ENCODE assay signal across 8 mouse cellular contexts in genomic region chr11:51649111-51649888, GRCm38 (mm10). TPM values are rescaled to one million over a fixed set of nuclear protein-coding genes. Genes with fewer than 3 reads are reported as not detected.
DNase-seq lines count a peak whose midpoint lies in the region; ATAC-seq and TF ChIP-seq lines count a peak whose summit lies in the region.

No protein-coding gene starts in this region.

- no peaks in the 10 kb centered on the region for H3K27me3 ChIP-seq in thymus, adult 2 months (ENCODE audit: control insufficient read depth, insufficient read depth, low read length)
- H3K27me3 ChIP-seq in limb, embryonic 15.5 days: no peaks in the 10 kb centered on the region
- no peaks in the 10 kb centered on the region for H3K27me3 ChIP-seq in stomach, postnatal 0 days (ENCODE audit: control insufficient read depth, insufficient read depth, low read length)

- peak overlapping the region; percentile 82 for H3K4me3 ChIP-seq in thymus, adult 2 months (ENCODE audit: control insufficient read depth, insufficient read depth, low read length)
- peak overlapping the region; percentile 67 for H3K4me3 ChIP-seq in limb, embryonic 15.5 days
- peak overlapping the region; percentile 66 for H3K4me3 ChIP-seq in stomach, postnatal 0 days (ENCODE audit: low read depth, low read length)

- no peaks in the 10 kb centered on the region for H3K36me3 ChIP-seq in thymus, adult 2 months (ENCODE audit: control insufficient read depth, insufficient read depth, low read length)
- peaks cover 11% of the 10 kb centered on the region for H3K36me3 ChIP-seq in limb, embryonic 15.5 days
- H3K36me3 ChIP-seq in stomach, postnatal 0 days (ENCODE audit: control insufficient read depth, insufficient read depth, low read length): no peaks in the 10 kb centered on the region; the same call in 1 of the 2 replicates

- TF ChIP-seq CTCF in thymus, adult 2 months (IDR thresholded peaks at IDR 0.05; ENCODE audit: borderline replicate concordance, control insufficient read depth, extremely low read depth, insufficient read depth, low read length, poor library complexity): no peak
- TF ChIP-seq CTCF in stomach, postnatal 0 days (IDR thresholded peaks at IDR 0.05; ENCODE audit: low read depth): no peak

- H3K9ac ChIP-seq in limb, embryonic 15.5 days: peak overlapping the region; percentile 76
- H3K9ac ChIP-seq in stomach, postnatal 0 days (ENCODE audit: low read length): peak overlapping the region; percentile 76

- no peak for TF ChIP-seq POLR2A in thymus, adult 2 months (IDR thresholded peaks at IDR 0.05; ENCODE audit: control insufficient read depth, extremely low read depth, insufficient read depth, low read length, poor library complexity)

- no peak overlapping the region for H3K27ac ChIP-seq in thymus, adult 2 months (ENCODE audit: control insufficient read depth, insufficient read depth, low read length)
- H3K27ac ChIP-seq in limb, embryonic 15.5 days: peak overlapping the region; percentile 80
- H3K27ac ChIP-seq in stomach, postnatal 0 days (replicated peaks): peak overlapping the region; percentile 86

- ATAC-seq in limb, embryonic 15.5 days (ENCODE audit: insufficient number of reproducible peaks, low FRiP score, low TSS enrichment, low read depth): no peak
- no peak for ATAC-seq in stomach, postnatal 0 days (ENCODE audit: low FRiP score, low TSS enrichment)

- H3K4me1 ChIP-seq in thymus, adult 2 months (replicated peaks; ENCODE audit: control insufficient read depth, insufficient read depth, low read length): peaks cover 58% of the 10 kb centered on the region
- peaks cover 35% of the 10 kb centered on the region for H3K4me1 ChIP-seq in limb, embryonic 15.5 days
- peaks cover 3% of the 10 kb centered on the region; the same call in 1 of the 2 replicates for H3K4me1 ChIP-seq in stomach, postnatal 0 days (replicated peaks; ENCODE audit: control insufficient read depth, insufficient read depth)

- peak; percentile 14 for DNase-seq in embryo, embryonic 10 days (ENCODE audit: low spot score)
- no peak for DNase-seq in embryo, embryonic 11 days
- DNase-seq in thymus, adult 2 months: no peak
- DNase-seq in thymus, postnatal 10 days (ENCODE audit: low spot score in 2 of 2): no peak
- no peak for DNase-seq in stomach, postnatal 0 days (ENCODE audit: low spot score)
- no peak for DNase-seq in urinary bladder, adult 18-20 months (ENCODE audit: low spot score in 2 of 2)
- no peak for DNase-seq in layer of hippocampus, adult 9-11 months

- TF ChIP-seq EP300 in stomach, postnatal 0 days (optimal IDR thresholded peaks at IDR 0.05): no peak

- peak overlapping the region; percentile 92 for H3K4me2 ChIP-seq in limb, embryonic 15.5 days
- H3K4me2 ChIP-seq in stomach, postnatal 0 days (replicated peaks; ENCODE audit: low read depth): peak overlapping the region; percentile 97

- H3K9me3 ChIP-seq in limb, embryonic 15.5 days: no peaks in the 10 kb centered on the region
- no peaks in the 10 kb centered on the region for H3K9me3 ChIP-seq in stomach, postnatal 0 days (ENCODE audit: control insufficient read depth, low read length)

- WGBS in thymus, adult 2 months: 53% methylated on average over 11 of the region's 11 CpGs
- WGBS in limb, embryonic 15.5 days: 34% methylated on average over 11 of the region's 11 CpGs
- 43% methylated on average over 11 of the region's 11 CpGs for WGBS in stomach, postnatal 0 days

RNA-seq across cellular contexts. Expression of gene N4bp3, which starts 1.3 kb away (rescaled TPM):
- 22.7 and 25.5 TPM in 2 replicates for polyA plus RNA-seq in thymus, adult 2 months (2012; rRNA removed)
- polyA plus RNA-seq in limb, embryonic 15.5 days (2015; fragmentation: Nextera tagmentation; extraction: Ambion mirVana): 35.7 and 44.4 TPM in 2 replicates
- polyA plus RNA-seq in stomach, postnatal 0 days (2015; fragmentation: Nextera tagmentation; extraction: Ambion mirVana): 16.1 and 16.8 TPM in 2 replicates

RNA-seq across cellular contexts. Expression of gene D930048N14Rik, which starts 1.5 kb away (rescaled TPM):
- polyA plus RNA-seq in thymus, adult 2 months (2012; rRNA removed): 15.8 and 16.6 TPM in 2 replicates
- 4.2 and 4.9 TPM in 2 replicates for polyA plus RNA-seq in limb, embryonic 15.5 days (2015; fragmentation: Nextera tagmentation; extraction: Ambion mirVana)
- polyA plus RNA-seq in stomach, postnatal 0 days (2015; fragmentation: Nextera tagmentation; extraction: Ambion mirVana): 2.0 and 2.3 TPM in 2 replicates

RNA-seq across cellular contexts. Expression of gene Rmnd5b, which starts 13.6 kb away (rescaled TPM):
- polyA plus RNA-seq in thymus, adult 2 months (2012; rRNA removed): 123 and 125 TPM in 2 replicates
- polyA plus RNA-seq in limb, embryonic 15.5 days (2015; fragmentation: Nextera tagmentation; extraction: Ambion mirVana): 53.2 and 59.8 TPM in 2 replicates
- polyA plus RNA-seq in stomach, postnatal 0 days (2015; fragmentation: Nextera tagmentation; extraction: Ambion mirVana): 34.6 and 35.3 TPM in 2 replicates

RNA-seq across cellular contexts. Expression of gene Nhp2, which starts 29.8 kb away (rescaled TPM):
- 69.3 and 70.8 TPM in 2 replicates for polyA plus RNA-seq in thymus, adult 2 months (2012; rRNA removed)
- polyA plus RNA-seq in limb, embryonic 15.5 days (2015; fragmentation: Nextera tagmentation; extraction: Ambion mirVana): 147 and 149 TPM in 2 replicates
- polyA plus RNA-seq in stomach, postnatal 0 days (2015; fragmentation: Nextera tagmentation; extraction: Ambion mirVana): 134 and 144 TPM in 2 replicates

RNA-seq across cellular contexts. Expression of gene 0610009B22Rik, which starts 39.4 kb away (rescaled TPM):
- 7.5 and 10.1 TPM in 2 replicates for polyA plus RNA-seq in thymus, adult 2 months (2012; rRNA removed)
- polyA plus RNA-seq in limb, embryonic 15.5 days (2015; fragmentation: Nextera tagmentation; extraction: Ambion mirVana): 74.2 and 83.3 TPM in 2 replicates
- 95.2 and 103 TPM in 2 replicates for polyA plus RNA-seq in stomach, postnatal 0 days (2015; fragmentation: Nextera tagmentation; extraction: Ambion mirVana)
